Mouse (Mus musculus) liver, embryonic 12.5 days (tissue): ENCODE data around the gene Nipal4. TPM values are rescaled to one million over a fixed set of nuclear protein-coding genes. Genes with fewer than 3 reads are reported as not detected.

Experiments used
- ATAC-seq: fragments of 200-750 bp; cut with Nextera tagmentation; 2 replicates; pipeline ENCODE4 v1.8.0; 2017; ENCODE audit warnings: moderate number of reproducible peaks, mild to moderate bottlenecking, moderate library complexity
- H3K27ac ChIP-seq: fragments of 300-500 bp; sonication (generic); 2 replicates; pipeline ENCODE4 v1.5.1; 2016; ENCODE audit warnings: mild to moderate bottlenecking
- H3K27me3 ChIP-seq: fragments of 300-500 bp; sonication (generic); replicated peaks from 2 replicates; pipeline ENCODE4 v1.6.1; 2016; ENCODE audit warnings: mild to moderate bottlenecking, moderate library complexity
- H3K36me3 ChIP-seq: fragments of 300-500 bp; sonication (generic); 2 replicates; pipeline ENCODE4 v1.6.1; 2016; ENCODE audit warnings: mild to moderate bottlenecking, moderate library complexity
- H3K4me1 ChIP-seq: fragments of 300-500 bp; sonication (generic); 2 replicates; pipeline ENCODE4 v1.6.1; 2016
- H3K4me2 ChIP-seq: fragments of 300-500 bp; sonication (generic); 2 replicates; pipeline ENCODE4 v1.6.1; 2016; ENCODE audit warnings: mild to moderate bottlenecking, moderate library complexity
- H3K4me3 ChIP-seq: fragments of 300-500 bp; sonication (generic); 2 replicates; pipeline ENCODE4 v1.5.1; 2016; ENCODE audit warnings: mild to moderate bottlenecking, moderate library complexity
- H3K9ac ChIP-seq: fragments of 300-500 bp; sonication (generic); 2 replicates; pipeline ENCODE4 v1.6.1; 2016; ENCODE audit warnings: mild to moderate bottlenecking, moderate library complexity
- H3K9me3 ChIP-seq: fragments of 300-500 bp; sonication (generic); replicated peaks from 2 replicates; pipeline ENCODE4 v1.6.1; 2016; ENCODE audit warnings: mild to moderate bottlenecking, moderate library complexity
- WGBS: fragments of 180-500 bp; shearing (Covaris S2); methylation state at CpG from one replicate; pipeline ENCODE4 v1.1.7; 2016; ENCODE audit not compliant: insufficient replicate concordance; 5-methylcytosine and 5-hydroxymethylcytosine counted together
- polyA plus RNA-seq: library from polyadenylated mRNA; unstranded; fragments of >200 nt; fragmentation: Nextera tagmentation; extraction: Ambion mirVana; gene quantifications from 2 replicates; pipeline ENCODE4 v1.2.1, GENCODE M21; 2016

The Nipal4 gene
- polyA plus RNA-seq, 1 experiment from 2014 or later = 0.26 TPM

DNA sequence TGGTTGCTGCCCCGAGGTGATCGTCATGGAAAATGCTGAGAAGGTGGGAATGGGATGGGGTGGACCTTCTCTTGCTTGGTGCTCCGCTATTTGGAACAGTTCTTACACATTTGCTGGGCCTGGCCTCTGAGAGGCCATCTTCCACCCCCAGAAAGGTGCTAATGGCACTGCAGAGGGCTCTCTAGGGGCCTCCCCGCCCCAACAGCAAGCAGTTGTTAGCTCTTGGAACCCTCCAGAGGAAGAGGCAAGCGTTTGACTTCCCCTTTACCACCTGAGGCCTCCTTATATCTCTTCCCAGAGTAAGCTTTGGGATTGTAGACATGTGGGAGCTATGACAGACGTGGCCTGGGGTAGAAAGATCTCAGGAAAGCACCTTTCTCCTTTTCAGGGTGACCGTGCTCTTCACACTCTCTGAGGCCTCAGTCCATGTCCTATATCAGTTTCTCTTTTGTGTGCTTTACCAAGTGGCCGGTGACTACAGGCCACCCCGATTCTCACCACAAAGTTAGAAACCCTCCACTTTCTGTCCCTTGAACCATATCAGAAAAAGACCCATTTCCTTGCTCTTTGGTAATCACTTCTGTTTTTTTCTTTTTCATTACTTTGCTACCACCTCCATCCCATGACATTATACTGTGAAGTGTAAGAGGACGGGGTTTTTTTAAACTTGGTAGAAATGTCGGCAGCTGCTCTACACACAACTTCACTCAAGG lies 21.0 kb downstream of the Nipal4 start:
- Histone ChIP-seq H3K4me1 (no peaks in the 10 kb centered on the region), H3K4me2 (no peak overlapping the region), H3K9ac (no peak overlapping the region)

DNA sequence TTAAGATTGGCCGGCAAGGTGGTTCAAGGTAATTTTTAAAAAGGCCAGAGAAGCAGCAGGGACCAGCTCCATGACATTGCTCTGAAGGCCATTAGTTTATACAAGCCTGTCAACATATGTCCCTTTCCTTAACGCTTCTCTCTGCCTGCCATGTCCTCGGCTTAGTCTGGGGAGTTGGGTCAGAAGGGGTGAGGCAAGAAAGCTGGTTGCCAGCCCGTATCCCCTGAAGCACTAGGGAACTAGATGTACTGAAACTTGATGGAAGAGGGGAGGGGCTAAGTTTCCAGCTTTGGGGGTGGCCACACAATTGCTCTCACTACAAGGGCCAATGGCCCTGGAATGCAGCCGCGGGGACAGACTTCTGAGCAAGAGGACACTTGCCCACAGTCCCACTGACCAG lies 23.0 kb downstream of the Nipal4 start:
- no peak overlapping the region for H3K4me3 ChIP-seq
- no peaks in the 10 kb centered on the region for H3K4me1 ChIP-seq
- no peaks in the 10 kb centered on the region for H3K9me3 ChIP-seq
- no peak overlapping the region for H3K4me2 ChIP-seq
- H3K27ac ChIP-seq = no peak overlapping the region
- H3K9ac ChIP-seq = no peak overlapping the region
- no peaks in the 10 kb centered on the region for H3K27me3 ChIP-seq
- WGBS = 73% methylated on average over 6 of the region's 6 CpGs
- no peaks in the 10 kb centered on the region for H3K36me3 ChIP-seq
- no peak for ATAC-seq

More for the DNA sequence above, 21.0 kb downstream of the Nipal4 start:
- Histone ChIP-seq H3K36me3 (no peaks in the 10 kb centered on the region), H3K27me3 (no peaks in the 10 kb centered on the region), H3K4me3 (no peak overlapping the region), H3K27ac (no peak overlapping the region), H3K9me3 (no peaks in the 10 kb centered on the region)
- WGBS = 67% methylated on average over 11 of the region's 11 CpGs
- ATAC-seq = no peak

DNA sequence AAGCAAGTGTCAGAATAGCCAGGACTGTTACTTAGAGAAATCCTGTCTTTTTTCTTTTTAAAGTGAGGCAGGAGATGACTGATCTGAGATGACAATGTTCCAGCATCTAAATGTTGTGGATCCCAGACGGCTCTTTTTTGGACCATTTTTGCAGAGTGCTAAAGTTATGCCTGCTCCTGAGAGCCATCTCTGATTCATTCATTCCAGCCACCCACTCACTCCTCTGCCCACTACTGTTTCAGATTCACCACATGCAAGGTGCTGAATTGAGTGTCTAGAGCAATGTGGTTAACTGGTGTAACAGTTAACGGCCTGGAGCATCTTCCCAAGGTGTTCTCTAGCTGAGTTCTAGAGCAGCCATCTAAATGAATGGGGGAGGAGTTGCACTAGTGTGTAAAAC lies 31.4 kb downstream of the Nipal4 start:
- H3K4me3 ChIP-seq = no peak overlapping the region
- H3K27ac ChIP-seq = no peak overlapping the region
- 78% methylated on average over 2 of the region's 2 CpGs for WGBS
- H3K9me3 ChIP-seq = no peaks in the 10 kb centered on the region
- H3K4me1 ChIP-seq = peaks cover 23% of the 10 kb centered on the region
- peaks cover 5% of the 10 kb centered on the region; the same call in 1 of the 2 replicates for H3K36me3 ChIP-seq
- no peak overlapping the region for H3K4me2 ChIP-seq
- H3K27me3 ChIP-seq = 0 out of 2 replicates have a peak, but pooled peaks cover 6% of the 10 kb centered on the region
- H3K9ac ChIP-seq = no peak overlapping the region
- no peak for ATAC-seq

DNA sequence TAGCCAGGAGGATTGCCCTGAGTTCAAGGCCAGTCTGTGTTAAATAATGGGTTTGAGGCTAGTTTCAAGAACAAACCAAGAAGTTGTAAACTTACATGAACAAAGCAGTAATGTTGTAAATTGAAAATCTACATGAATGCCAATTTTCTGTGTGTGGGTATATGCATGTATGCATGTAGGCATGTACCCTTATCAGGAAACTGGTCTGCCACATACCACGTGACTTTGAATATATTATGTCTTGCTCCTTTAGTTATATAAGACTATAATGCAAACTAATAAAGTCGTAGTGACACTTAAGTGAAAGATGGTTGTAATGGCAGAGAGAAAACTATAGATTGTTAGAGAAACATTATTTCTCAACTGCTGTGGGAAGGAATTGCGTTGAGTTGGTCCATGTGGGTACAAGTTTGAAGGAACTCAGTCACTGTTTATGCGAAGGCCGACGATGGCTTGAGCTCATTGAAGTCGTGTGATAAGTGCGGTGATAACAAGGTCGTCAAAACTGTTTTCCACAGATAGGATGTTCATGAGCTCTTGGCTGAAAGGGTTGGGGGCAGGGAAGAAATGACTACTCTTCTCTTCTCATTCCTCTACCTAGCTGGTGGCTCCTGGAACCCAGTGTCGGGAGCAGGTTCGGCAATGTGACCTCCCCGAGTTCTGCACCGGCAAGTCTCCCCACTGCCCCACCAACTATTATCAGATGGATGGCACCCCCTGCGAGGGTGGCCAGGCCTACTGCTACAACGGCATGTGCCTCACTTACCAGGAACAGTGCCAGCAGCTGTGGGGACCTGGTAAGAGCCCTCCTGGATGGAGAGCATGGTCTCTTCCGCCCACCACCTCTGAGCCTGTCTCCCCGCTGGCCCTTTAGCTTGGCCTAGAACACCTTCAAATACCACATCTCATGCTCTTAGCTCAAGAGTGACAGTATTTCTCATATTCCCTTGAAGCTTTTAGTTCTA lies 35.0 kb downstream of the Nipal4 start:
- WGBS = 53% methylated on average over 17 of the region's 17 CpGs
- ATAC-seq = peak; percentile 84

DNA sequence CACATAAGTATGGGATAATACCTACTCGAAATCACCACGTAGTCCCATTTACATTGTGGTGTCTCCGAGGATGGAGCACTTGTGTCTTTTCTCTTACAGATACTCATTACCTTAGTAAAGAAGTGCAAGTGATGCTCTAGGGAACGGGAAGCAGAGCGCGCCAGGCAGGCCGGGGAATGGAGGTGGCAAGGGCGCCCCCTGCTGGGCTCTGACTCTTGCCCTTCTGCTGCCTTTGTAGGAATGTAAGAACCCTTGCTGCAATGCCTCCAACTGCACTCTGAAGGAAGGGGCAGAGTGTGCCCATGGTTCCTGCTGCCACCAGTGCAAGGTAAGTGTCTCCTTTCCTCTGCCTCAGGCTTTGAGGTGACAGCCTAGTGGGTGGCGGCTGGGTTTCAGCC lies 37.8 kb downstream of the Nipal4 start:
- Histone ChIP-seq H3K27ac (no peak overlapping the region), H3K9me3 (no peaks in the 10 kb centered on the region), H3K27me3 (no peaks in the 10 kb centered on the region), H3K4me2 (no peak overlapping the region), H3K9ac (no peak overlapping the region), H3K4me1 (peaks cover 45% of the 10 kb centered on the region), H3K36me3 (no peaks in the 10 kb centered on the region), H3K4me3 (no peak overlapping the region)
- peak; percentile 48; the same call in 1 of the 2 replicates for ATAC-seq
- 54% methylated on average over 9 of the region's 9 CpGs for WGBS

More for the DNA sequence above, 35.0 kb downstream of the Nipal4 start:
- Histone ChIP-seq H3K4me3 (no peak overlapping the region), H3K27ac (peak overlapping the region; percentile 72), H3K36me3 (no peaks in the 10 kb centered on the region), H3K9me3 (no peaks in the 10 kb centered on the region), H3K9ac (0 out of 2 replicates have a peak overlapping the region, but pooled peaks have one; percentile 17), H3K4me2 (peak overlapping the region; percentile 27), H3K4me1 (peaks cover 45% of the 10 kb centered on the region), H3K27me3 (no peaks in the 10 kb centered on the region)

DNA sequence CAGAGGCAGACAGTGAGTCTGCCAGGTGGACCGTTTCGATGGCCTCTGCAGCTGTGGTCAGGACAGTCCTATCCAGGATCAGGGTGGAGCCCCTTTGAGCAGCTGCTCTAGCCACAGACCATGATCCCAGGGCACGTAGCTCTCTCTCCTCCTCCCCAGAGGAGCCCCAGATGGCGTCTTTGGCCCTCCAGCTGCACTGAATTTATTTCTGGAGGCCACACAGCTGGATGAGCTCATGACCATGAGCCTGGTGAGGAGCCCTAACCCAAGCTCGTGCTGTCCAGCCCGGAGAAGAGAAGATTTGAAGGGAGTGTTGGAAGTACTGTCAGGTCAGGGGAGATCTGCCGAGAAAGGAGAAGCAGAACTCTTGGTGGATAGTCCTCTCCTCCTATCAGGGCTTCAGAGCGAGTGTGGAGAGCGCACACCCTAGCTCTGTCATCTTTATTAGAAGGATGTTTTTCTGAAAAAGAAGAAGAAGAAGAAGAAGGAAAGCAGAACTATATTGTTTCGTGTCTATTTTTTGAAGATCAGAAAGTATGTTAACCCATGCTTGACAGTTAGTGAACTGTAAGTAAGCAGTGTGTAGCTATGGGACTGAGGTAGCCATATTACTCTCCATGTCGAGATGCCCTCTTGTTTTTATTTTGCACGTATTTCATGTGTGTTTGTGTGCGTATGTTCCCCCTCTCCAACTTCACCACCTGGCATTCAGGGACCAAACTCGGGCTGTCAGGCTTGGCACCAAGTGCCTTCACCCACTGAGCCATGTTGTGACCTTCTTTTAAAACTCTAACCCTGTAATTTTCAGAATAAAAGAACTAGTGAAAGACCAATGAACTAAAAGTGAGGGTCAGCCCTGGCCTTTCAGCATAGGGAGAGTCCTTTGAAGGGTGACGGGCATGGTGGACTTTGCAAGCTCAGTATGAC lies 38.4 kb downstream of the Nipal4 start:
- WGBS = 55% methylated on average over 15 of the region's 15 CpGs
- ATAC-seq = no peak
- H3K27ac ChIP-seq = no peak overlapping the region

DNA sequence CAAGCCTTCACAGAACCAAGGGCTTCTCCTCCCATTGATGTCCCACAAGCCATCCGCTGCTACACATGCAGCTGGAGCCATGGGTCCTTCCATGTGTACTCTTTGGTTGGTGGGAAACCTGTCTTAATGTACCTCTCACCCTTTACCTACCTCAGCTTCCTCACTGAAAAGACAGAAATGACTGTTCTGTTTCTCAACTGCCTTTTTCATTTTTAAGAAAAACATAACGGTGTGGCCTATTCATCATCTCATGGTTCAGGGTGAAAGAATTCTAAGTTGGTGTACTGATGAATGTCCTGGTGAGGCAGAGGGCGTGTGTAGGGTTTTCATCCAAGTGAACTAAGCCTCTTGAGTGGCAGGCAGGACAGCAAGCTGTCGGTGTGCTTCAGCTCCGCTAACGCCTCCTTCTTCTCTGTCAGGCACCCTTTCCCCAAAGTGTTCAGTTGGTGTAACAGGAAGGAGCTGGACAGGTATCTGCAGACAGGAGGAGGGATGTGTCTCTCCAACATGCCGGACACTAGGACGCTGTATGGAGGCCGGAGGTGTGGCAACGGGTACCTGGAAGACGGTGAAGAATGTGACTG lies 39.4 kb downstream of the Nipal4 start:
- 75% methylated on average over 11 of the region's 11 CpGs for WGBS
- Histone ChIP-seq H3K9ac (no peak overlapping the region), H3K36me3 (no peaks in the 10 kb centered on the region)

More for the DNA sequence above, 38.4 kb downstream of the Nipal4 start:
- Histone ChIP-seq H3K36me3 (no peaks in the 10 kb centered on the region), H3K9ac (no peak overlapping the region), H3K9me3 (no peaks in the 10 kb centered on the region), H3K27me3 (no peaks in the 10 kb centered on the region), H3K4me1 (peaks cover 45% of the 10 kb centered on the region), H3K4me3 (no peak overlapping the region), H3K4me2 (no peak overlapping the region)

DNA sequence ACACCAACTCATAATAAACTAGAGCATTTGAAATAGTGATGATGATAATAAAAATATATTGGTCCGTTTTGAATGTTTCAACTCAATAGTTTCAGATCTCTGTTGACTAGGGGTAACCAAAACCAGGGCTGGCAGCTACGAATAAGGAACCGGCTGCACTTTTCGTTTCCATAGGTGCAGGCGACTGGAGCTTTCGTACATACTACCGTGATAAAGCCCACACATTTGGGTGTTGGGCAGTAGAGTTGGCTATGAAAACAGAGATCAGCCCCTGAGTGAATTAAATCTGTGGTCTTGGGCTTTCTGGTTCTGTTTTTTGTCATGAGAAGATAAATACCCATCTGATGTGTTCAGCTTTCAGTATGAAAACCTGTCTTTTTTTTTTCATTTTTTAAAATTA lies 40.0 kb downstream of the Nipal4 start:
- Histone ChIP-seq H3K4me3 (no peak overlapping the region), H3K4me1 (peaks cover 33% of the 10 kb centered on the region), H3K27me3 (no peaks in the 10 kb centered on the region), H3K9ac (no peak overlapping the region), H3K4me2 (no peak overlapping the region), H3K36me3 (no peaks in the 10 kb centered on the region), H3K27ac (no peak overlapping the region), H3K9me3 (no peaks in the 10 kb centered on the region)
- WGBS = 79% methylated on average over 7 of the region's 7 CpGs
- no peak for ATAC-seq

More for the DNA sequence above, 39.4 kb downstream of the Nipal4 start:
- Histone ChIP-seq H3K4me1 (peaks cover 39% of the 10 kb centered on the region), H3K4me3 (no peak overlapping the region), H3K4me2 (no peak overlapping the region), H3K27me3 (no peaks in the 10 kb centered on the region), H3K9me3 (no peaks in the 10 kb centered on the region), H3K27ac (no peak overlapping the region)
- no peak for ATAC-seq

DNA sequence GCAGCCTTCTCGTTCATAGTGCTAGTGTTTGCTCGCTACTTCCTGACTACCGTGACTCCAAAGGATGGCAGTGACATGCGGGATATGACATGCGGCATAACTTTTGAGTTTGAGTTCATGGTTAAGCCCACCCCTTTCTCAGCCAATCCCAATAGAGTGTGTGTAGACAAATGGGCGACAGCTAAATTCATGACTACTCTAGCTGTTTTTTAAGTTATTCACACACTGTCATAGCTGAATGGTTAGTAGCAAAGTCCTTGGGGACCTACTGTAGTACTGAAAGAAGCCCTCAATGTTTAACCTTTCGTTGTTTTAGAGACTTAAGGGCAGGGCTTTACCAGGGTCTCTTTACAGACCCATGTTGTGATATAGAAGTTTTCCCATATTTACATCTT lies 40.5 kb downstream of the Nipal4 start:
- Histone ChIP-seq H3K27ac (no peak overlapping the region), H3K4me1 (peaks cover 28% of the 10 kb centered on the region), H3K4me2 (no peak overlapping the region), H3K4me3 (no peak overlapping the region), H3K36me3 (no peaks in the 10 kb centered on the region), H3K27me3 (no peaks in the 10 kb centered on the region), H3K9me3 (no peaks in the 10 kb centered on the region), H3K9ac (no peak overlapping the region)
- 82% methylated on average over 7 of the region's 7 CpGs for WGBS
- no peak for ATAC-seq

DNA sequence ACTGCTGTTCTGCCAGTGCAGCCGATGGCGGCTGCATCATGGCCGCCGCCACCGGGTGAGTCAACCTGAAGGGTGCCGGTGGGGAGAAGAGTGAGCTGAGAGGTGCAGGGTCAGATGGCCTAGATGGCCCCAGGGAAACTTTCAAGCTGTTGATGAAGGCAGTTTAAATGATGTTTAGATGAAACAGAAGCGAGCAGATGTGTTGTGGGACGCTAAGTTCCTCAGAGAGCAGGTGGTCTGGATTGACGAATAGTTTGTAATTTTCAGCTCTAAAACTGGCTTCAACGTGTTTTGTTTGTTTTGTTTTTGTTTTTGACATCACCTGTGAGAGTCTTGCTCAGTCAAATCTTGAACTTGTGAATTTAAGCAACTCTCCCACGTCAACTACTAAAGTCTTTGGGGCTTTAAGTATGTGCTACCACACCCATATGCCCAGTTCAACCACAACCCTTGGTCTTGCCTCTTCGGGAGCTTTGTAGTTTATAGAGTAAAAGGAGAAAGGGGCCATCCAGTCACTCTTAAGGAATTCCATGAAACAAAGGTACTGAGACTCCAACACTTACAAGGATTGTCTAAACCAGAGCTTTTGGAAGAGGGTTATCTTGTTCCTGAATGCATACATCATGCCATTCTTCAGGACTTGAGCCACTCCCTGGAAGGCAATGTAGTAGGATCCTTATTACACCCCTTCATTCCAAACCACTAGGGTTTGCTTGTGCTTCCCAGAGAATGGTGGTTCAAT lies 41.0 kb downstream of the Nipal4 start:
- no peaks in the 10 kb centered on the region for H3K36me3 ChIP-seq
- no peak for ATAC-seq

More for the DNA sequence above, 41.0 kb downstream of the Nipal4 start:
- Histone ChIP-seq H3K9me3 (no peaks in the 10 kb centered on the region), H3K4me3 (no peak overlapping the region), H3K4me1 (peaks cover 23% of the 10 kb centered on the region), H3K27me3 (no peaks in the 10 kb centered on the region), H3K4me2 (no peak overlapping the region), H3K27ac (no peak overlapping the region), H3K9ac (no peak overlapping the region)
- 84% methylated on average over 12 of the region's 12 CpGs for WGBS
